Mouse (Mus musculus): ENCODE results near the gene Gpc1.

The Gpc1 gene

DNA sequence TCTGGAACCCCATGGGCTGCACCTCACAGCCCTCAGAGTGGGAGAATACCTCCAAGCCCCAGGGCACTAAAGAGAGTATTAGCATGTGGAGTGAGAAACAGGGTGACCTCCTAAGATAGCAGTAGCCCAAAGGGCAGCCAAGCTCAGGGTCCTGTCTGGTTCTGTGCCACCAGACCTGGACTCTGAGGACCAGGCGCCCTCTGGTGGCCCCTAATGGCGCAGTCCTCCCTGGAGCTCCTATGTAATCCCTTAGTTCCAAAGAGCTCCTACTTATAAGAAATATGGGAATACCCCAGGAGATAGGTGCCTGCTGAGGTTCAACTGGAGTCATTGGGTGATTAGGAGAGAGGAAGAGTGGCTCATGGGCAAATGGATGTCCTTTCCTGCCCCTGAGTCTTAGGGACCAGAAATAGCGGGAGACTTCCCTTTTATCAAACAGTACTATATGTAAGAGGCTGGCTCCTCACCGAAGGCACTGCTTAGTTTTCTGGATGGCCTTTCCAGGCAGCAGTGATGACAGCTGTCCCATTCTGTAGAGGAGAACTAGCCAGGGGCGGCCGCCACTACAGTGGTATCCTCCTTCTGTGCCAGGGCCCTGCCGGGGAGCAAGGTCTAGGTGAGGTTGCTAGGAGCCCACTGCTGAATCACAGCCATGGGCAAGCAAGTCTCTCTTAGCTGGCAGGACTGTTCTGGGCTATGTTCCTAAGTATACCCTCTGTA, 2.7 kb downstream of the Gpc1 start:
- peak; percentile 87 for DNase-seq (ENCODE audit: low read depth, low spot score)

- DNase-seq (ENCODE audit: low read depth, low spot score) = peak; percentile 85
These were observed 6.7 kb downstream of the Gpc1 start for GRCm38 (mm10) chr1:92837931-92838833.

DNA sequence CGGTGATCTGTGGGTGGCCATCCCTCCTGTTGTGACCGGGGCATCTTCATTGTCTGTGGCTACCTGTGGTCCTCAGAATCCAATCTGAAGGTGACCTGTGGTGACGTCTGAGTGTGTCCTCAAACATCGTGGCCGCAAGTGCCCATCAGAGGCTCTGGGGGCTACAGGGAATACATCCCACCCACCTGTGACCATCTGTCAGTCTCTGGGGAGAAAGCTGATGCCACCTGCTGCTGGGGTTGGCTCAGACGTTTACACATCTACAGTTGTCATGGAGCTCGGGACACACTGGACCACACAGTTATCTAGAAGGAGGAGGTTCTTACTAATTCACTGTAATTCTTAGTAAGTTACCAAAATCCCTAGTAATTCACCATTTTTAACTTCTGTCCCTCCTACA, 7.8 kb downstream of the Gpc1 start:
- no peak for DNase-seq (ENCODE audit: low read depth, low spot score)

DNA sequence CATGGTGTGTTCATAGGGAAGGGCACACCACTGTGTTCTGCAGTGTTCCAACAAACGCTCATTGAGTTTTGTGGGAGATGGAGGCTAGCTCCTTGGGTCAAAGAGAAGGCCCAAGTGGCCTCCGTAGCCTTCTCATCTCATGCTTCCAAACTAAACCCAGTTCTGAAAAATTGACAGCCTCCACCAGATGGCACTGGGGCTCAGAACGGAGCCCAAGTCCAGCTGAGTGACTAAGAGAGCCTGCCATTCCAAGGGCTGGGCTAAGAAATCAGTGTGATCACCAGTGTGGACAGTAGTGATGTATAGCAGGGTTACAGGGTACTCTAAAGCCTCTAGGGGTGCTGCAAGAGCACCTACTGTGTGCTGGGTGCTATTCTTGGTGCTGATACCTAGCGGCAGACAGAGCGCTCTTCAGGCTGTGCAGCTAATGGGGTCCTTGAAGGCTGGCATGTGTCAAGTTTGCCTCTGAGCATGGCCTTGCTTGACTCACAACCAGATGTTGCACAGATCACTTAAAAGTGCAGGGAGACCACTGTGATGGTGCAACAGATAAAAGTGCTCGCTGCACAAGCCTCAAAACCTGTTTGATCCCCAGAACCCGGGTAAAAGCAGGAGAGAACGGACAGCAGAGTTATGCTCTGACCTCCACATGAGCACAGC, 8.9 kb downstream of the Gpc1 start:
- DNase-seq (ENCODE audit: low read depth, low spot score) = no peak

- DNase-seq (ENCODE audit: low read depth, low spot score) = no peak
These were observed 10.0 kb downstream of the Gpc1 start for GRCm38 (mm10) chr1:92841427-92841826.

DNA sequence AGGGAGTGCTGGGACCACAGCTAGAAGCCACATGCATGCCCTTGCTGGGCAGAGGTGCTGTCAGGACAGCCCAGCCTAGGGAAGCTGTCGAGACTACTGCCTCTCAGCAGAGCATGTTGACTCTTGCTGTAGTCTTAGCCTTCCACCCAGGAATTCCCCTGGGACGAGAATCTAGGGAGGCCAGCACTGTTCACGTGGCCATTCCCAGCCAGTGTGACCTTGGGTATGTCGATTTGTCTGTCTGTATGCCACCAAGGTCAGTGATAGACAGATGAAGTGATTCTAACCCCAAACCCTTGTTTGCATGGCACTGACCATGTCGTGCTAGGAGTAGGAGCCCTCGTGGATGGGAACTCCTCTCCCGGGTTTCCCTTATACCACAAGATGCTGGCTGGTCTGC, 14.4 kb downstream of the Gpc1 start:
- no peak for DNase-seq (ENCODE audit: low read depth, low spot score)

GRCm38 (mm10) chr1:92847873-92848839, 16.7 kb downstream of the Gpc1 start:
- DNase-seq (ENCODE audit: low read depth, low spot score) = no peak

GRCm38 (mm10) chr1:92849491-92849890, 18.0 kb downstream of the Gpc1 start:
- no peak for DNase-seq (ENCODE audit: low read depth, low spot score)

GRCm38 (mm10) chr1:92849938-92850574, 18.6 kb downstream of the Gpc1 start:
- DNase-seq (ENCODE audit: low read depth, low spot score) = no peak

DNA sequence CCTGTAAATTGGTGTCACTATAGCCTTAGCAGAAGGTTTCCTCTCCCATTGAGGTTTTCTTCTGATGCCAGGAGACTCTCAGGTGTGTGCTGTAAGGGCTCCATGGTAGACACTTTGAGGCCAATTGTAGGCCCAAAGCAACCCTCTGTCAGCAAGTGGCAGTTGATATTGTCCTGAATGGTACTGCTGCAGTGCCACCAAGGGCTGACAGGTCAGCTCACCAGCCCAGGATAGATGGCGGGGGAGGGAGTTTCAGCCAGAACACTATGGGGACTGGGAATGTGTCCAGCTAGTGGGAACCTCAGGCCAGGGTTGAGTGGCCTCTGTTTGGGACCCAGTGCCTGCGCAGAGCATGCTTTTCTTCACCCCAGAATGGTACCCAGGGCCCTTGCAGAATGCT, 21.0 kb downstream of the Gpc1 start:
- no peak for DNase-seq (ENCODE audit: low read depth, low spot score)

- no peak for DNase-seq (ENCODE audit: low read depth, low spot score)
These were observed 30.1 kb downstream of the Gpc1 start for GRCm38 (mm10) chr1:92861503-92861902.

DNA sequence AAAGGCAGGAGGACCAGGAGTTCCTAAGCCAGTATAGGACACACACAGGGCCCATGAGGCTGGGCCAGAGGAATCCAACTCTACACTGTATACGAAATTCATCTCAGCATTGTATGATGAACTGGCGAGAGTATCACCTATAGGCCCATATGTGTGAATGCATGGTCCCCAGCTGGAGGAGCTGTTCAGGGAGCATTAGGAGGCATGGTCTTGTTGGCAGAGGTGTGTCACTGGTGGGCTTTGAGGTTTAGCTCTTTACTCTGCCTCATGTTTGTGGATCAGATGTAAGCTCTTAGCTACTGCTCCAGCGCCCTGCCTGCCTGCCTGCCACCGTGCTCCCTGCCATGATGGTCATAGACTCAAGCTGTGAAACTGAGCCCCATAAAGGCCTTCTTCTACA, 31.8 kb downstream of the Gpc1 start:
- no peak for DNase-seq (ENCODE audit: low read depth, low spot score)

DNA sequence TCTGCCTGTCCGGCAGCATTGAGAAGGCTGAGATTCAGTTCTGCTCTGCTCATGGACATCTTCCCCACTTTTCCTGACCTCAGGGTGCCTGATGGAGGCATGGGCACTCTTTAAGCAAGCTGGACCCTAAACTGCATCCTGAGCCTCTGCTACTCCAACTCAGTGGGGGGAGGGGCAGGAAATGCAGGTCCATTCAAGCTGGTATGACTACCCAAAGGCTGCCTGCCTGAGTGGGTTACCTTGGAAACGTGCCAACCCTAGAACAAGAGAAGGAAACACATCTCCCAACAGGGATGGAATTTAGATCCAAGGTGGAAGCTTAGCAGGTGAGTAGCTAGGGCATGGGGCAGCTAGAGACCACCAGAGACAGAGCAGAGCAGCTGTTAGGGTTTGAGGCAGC, 34.7 kb downstream of the Gpc1 start:
- no peak for DNase-seq (ENCODE audit: low read depth, low spot score)

GRCm38 (mm10) chr1:92869985-92870384, 38.5 kb downstream of the Gpc1 start:
- DNase-seq (ENCODE audit: low read depth, low spot score) = no peak

DNA sequence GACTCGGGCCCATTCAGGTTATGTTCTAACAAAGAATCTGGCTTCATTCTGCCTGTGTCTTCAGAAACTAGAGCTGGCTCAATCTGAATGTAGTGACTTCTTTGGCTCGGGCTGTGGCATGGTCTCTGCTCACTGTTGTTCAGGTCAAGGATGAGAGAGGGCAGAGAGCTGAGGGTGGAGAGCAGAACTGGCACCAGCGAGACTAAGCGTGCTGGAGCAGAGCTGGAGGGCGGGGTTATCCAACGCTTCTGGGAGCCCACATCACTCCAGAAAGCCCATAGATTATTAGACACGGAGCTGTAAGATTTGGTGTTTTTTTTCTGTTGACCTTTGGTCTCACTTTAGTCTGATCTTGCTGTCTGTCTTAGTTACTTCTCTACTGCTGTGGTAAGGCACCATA, 41.2 kb downstream of the Gpc1 start:
- no peak for DNase-seq (ENCODE audit: low read depth, low spot score)

DNA sequence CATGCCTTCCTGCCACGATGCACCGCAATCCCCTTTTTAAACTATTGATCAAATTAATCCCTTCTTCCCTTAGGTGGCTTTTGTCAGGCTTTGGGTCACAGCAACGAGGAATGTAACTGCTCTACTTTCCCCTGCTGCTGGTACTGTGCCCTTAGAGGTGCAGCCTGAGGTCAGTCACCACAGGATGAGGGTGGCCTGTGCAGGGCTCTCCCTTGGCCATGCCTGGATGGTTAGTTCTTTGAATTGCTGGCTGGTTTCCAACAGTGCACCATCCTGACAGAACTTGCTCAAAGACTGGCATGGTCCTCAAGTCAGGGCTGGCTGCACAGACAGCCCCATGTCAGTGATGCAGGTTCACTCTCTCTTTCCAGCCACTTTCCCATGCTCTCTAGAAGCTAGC, 42.6 kb downstream of the Gpc1 start:
- no peak for DNase-seq (ENCODE audit: low read depth, low spot score)

- DNase-seq (ENCODE audit: low read depth, low spot score) = no peak
These were observed 44.1 kb downstream of the Gpc1 start for GRCm38 (mm10) chr1:92875360-92876111.

DNA sequence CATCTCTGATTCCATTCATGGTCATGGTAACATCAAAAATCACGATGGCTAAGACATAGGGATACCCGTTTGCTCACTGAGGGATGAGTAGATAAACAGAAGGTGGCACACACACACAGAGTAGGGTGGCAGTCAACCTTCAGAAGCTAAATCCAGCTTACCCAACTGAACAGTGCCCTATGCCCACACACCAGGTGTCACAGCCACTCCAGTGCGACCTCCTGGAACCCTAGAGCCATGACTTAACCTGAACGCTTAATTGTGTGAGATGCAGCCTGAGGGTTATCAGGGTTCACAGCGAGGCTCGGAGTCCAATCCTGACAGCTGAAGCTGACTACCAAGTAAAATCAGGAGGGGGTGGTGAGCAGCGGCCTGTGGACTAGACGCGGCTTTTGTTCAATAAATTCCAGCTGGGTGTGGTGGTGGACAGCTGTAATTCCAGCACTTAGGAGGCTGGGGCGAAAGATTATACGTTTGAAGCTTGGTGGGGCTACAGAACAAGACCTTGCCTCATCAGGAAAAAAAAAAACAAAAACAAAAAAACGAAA, 46.1 kb downstream of the Gpc1 start:
- DNase-seq (ENCODE audit: low read depth, low spot score) = no peak

- no peak for DNase-seq (ENCODE audit: low read depth, low spot score)
These were observed 46.8 kb downstream of the Gpc1 start for GRCm38 (mm10) chr1:92878066-92878741.

Measured in skeletal muscle tissue, adult 2 months (tissue).